Mouse (Mus musculus): ENCODE data around the gene Smoc1.

GRCm38 (mm10) chr12:81002841-81003635 lies 23.6 kb upstream of the Smoc1 start:
- TF ChIP-seq CTCF (conservative IDR thresholded peaks at IDR 0.05; ENCODE audit: low read length): no peak
- TF ChIP-seq POU5F1 (IDR thresholded peaks at IDR 0.05; ENCODE audit: borderline replicate concordance, low read length): no peak

Measured in E14TG2a.4 (cell line).